Mouse (Mus musculus) liver, embryonic 14.5 days (tissue): Measurements from ENCODE around the gene Mid2.

Experiments used
- CTCF ChIP-seq: IDR thresholded peaks from 2 replicates; pipeline ENCODE4 v1.5.1; 2016; ENCODE audit warnings: antibody characterized with exemption, low read depth, control low read depth
- EP300 ChIP-seq: IDR thresholded peaks from 2 replicates; pipeline ENCODE4 v1.6.1; 2016; ENCODE audit warnings: antibody characterized with exemption, low read depth

GRCm38 (mm10) chrX:140706077-140706476 lies 41.7 kb downstream of the Mid2 start:
- TF ChIP-seq EP300 (no peak), CTCF (no peak)
